Mouse (Mus musculus) E14TG2a.4 (cell line): ENCODE measurements around the gene Shank3.

Experiments
- CTCF ChIP-seq: conservative IDR thresholded peaks from 2 replicates; pipeline ENCODE4 v1.5.1; 2014; ENCODE audit warnings: low read length
- POU5F1 ChIP-seq: IDR thresholded peaks from 2 replicates; pipeline ENCODE4 v1.6.1; 2014; ENCODE audit warnings: low read length, borderline replicate concordance

DNA sequence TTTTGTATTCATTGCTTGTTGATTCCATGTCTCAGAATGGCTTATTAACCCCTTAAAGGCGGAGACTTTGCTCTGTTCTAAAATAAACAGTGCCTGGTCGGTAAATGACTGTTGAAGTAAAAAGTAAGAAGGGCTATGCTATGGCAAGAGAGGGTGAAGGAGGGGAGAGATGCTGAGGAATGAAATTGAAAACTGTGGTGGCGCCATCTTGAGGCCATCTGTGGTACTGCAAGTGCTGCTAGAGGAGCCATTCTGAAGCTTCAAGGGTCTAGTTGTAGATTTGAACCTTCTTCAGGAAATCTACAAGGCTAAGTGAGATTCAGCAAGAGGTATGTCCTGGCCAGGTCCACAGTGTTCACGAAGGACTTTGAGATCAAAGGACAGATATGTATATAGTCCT is 30.9 kb downstream of the Shank3 start:
- peak; percentile 99 for TF ChIP-seq CTCF
- no peak for TF ChIP-seq POU5F1
